Mouse (Mus musculus) spleen, embryonic (tissue): ENCODE measurements around the gene Decr2.

Experiments used
- CTCF ChIA-PET: fragments of 350-600 bp; sonication (Branson Sonifier 250); formaldehyde crosslinking; loops from one replicate; lab custom pipeline; 2022; lab: Charles Lee

The Decr2 gene

GRCm38 (mm10) chr17:26114061-26114460, 23.9 kb upstream of the Decr2 start:
- CTCF ChIA-PET: interaction anchor here (0.6 to 1.1 kb wide), 2 partner anchors 22 to 138 kb away, joined by 3 to 8 read pairs; no protein-coding TSS in a partner anchor

- CTCF ChIA-PET: interaction anchor here (1.1 kb wide), 1 partner anchor 139 kb away, joined by 8 read pairs; no protein-coding TSS in a partner anchor
These were observed 23.2 kb upstream of the Decr2 start, which contains the start of gene Tmem8 for GRCm38 (mm10) chr17:26113181-26113948. Gene Tmem8 (plus strand): TSS chr17:26113299.

- CTCF ChIA-PET: interaction anchor here (0.7 kb wide), 1 partner anchor 13 kb away, joined by 3 read pairs; no protein-coding TSS in a partner anchor
These were observed 22.6 kb upstream of the Decr2 start for GRCm38 (mm10) chr17:26112751-26113150.

- CTCF ChIA-PET: no interaction called here
These were observed 21.6 kb upstream of the Decr2 start for GRCm38 (mm10) chr17:26111722-26112121.

GRCm38 (mm10) chr17:26111024-26111423, 20.9 kb upstream of the Decr2 start:
- CTCF ChIA-PET: interaction anchor here (0.7 kb wide), 1 partner anchor 545 kb away, joined by 4 read pairs; no protein-coding TSS in a partner anchor

DNA sequence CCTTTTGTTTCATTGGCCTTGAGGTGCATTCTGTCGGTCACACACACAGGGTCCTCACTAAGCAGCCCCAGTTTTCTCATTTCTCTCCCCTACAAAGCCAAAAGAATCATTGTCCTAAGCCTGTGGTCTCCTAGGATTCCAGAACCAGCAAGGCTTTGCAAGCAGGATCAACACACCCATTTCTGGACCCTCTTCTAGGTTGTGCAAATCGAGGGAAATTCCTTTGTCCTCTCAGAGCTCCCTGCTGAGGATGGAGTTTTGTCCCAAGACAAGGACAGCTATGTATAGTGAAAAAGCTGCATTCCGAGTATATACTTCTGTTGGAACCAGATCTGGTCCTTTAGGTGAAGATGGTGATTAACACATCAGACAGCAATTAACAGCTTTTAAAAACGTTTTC, 20.0 kb upstream of the Decr2 start:
- CTCF ChIA-PET: no interaction called here

- CTCF ChIA-PET: interaction anchor here (0.8 kb wide), 1 partner anchor 257 kb away, joined by 8 read pairs; no protein-coding TSS in a partner anchor
These were observed 15.5 kb upstream of the Decr2 start for GRCm38 (mm10) chr17:26105619-26106018.

DNA sequence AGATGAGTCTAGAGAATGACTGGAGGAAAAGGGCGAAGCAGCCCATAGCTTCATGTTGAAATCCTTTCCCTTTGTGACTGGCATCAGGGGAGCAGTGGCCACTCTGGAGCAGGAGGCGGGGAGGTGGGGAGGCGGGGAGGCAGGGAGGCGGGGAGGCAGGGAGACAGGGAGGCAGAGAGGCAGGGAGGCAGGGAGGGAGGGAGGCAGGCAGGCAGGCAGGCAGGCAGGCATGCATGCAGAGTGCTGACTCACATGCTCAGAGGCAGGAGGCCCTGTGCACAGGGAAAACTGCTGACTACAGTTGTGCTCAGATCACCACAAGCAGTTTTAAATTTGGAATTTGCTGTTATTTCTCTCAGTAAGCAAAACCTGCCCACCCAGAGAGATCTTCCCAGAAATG, 11.3 kb upstream of the Decr2 start:
- CTCF ChIA-PET: interaction anchor here (0.6 to 0.7 kb wide), 2 partner anchors 132 to 1551 kb away, joined by 3 to 4 read pairs; no protein-coding TSS in a partner anchor

DNA sequence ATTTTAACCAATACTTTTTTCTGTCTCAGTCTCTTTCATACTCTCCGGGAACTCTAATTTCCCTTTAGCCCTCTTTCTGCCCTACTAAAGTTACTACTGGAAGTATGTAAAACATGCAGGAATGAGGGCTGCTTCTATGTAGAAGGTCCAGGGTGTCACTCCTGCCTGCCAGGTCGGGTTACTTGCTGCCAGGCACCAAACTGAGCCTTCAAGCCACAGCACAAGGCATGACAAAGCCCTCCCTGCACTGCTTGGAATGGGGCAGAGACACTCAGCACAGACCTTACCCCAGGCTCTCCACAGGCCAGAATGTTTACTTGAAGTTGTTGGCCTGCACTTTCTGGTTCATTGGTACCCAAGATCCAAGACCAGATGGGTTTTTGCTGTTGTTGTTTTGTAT, 10.0 kb upstream of the Decr2 start:
- CTCF ChIA-PET: no interaction called here

DNA sequence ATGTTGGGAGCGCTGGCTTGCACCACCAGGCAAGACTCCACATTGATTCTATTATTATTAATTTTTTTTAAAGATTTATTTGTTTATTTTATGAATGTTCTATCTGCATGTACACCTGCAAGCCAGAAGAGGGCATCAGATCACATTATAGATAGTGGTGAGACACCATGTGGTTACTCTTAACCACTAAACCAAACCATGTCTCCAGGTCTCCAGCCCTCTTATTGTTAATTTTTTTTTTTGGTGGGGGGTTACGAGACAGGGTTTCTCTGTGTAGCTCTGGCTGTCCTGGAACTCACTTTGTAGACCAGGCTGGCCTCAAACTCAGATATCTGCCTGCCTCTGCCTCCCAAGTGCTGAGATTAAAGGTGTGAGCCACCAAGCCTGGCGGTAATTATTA, 9.2 kb upstream of the Decr2 start:
- CTCF ChIA-PET: interaction anchor here (0.6 kb wide), 2 partner anchors 13 to 21 kb away, joined by 3 read pairs; no protein-coding TSS in a partner anchor

DNA sequence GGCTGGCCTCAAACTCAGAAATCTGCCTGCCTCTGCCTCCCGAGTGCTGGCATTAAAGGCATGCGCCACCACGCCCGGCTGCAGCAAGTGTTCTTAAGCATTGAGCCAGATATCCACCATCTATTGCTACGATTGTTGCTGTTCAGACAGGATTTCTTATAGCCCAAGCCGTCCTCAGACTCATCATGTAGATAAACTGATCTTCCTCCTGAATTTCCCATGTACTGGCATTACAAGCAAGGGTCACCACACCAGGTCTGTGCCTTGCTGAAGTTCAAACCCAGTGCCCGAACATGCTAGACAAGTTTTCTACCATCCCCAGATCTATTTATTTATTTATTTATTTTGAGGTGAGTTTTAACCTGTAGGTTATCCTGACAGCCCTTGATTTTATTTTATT, 8.3 kb upstream of the Decr2 start:
- CTCF ChIA-PET: interaction anchor here (0.6 kb wide), 1 partner anchor 22 kb away, joined by 3 read pairs; no protein-coding TSS in a partner anchor

- CTCF ChIA-PET: interaction anchor here (0.8 kb wide), 1 partner anchor 231 kb away, joined by 3 read pairs; no protein-coding TSS in a partner anchor
These were observed 5.1 kb upstream of the Decr2 start, which contains the start of gene Nme4 for GRCm38 (mm10) chr17:26095121-26095740. Gene Nme4 (minus strand): TSS chr17:26095602.

DNA sequence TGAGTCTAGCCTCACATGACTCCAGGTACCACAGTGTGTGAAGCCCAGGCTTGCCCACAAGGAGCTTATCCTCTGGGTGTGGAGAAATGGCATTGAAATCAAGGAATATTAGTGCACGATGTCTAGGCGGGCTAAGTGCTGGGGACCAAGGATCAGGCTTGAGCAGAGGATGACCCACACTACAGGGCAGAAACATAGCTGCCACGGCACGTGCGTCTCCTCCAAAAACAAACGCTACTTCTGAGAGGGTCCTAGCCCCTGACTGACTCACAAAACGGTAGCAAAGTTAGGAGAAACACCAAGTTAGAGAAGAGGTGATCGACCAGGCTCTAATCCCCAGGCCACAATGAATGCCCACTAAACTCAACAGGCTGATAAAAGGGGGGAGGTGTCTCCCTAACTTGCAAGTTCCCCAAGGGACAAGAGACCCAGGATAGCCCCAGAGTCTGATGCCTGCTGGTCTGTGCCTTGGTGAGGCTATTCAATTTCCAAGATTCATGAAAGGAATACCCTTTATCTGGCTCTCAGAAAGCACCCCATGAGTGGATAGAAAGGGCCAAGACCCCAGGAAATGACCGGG, 4.5 kb upstream of the Decr2 start:
- CTCF ChIA-PET: interaction anchor here (0.6 kb wide), 2 partner anchors 10 to 574 kb away, joined by 7 to 9 read pairs; no protein-coding TSS in a partner anchor

DNA sequence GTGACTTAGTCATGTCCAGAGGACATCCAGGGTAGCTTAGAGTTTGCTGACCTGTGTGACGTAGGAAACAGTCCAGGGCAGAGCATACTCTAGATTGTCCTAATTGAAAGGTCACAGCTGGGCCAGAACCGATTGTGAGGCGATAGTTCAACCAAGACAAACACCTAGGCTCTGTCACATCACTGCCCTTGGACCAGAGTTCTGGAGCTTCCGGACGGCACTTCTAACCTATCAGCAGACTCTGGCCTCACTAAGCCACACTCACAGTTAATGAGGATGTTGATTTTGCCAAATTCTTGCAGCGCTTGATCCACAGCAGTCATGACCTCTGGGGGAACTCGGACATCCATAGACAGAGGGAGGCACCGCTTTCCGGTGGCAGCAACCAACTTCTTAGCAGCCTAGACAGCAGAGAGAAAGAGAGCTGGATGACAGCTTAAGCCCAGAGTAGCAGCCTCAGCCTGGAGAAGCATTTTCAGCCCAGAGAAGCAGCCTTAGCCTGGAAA, 3.0 kb downstream of the Decr2 start:
- CTCF ChIA-PET: interaction anchor here (0.6 kb wide), 1 partner anchor 11 kb away, joined by 3 read pairs; no protein-coding TSS in a partner anchor

- CTCF ChIA-PET: no interaction called here
These were observed 9.3 kb downstream of the Decr2 start for GRCm38 (mm10) chr17:26080867-26081266.

- CTCF ChIA-PET: no interaction called here
These were observed 11.3 kb downstream of the Decr2 start for GRCm38 (mm10) chr17:26078851-26079250.

DNA sequence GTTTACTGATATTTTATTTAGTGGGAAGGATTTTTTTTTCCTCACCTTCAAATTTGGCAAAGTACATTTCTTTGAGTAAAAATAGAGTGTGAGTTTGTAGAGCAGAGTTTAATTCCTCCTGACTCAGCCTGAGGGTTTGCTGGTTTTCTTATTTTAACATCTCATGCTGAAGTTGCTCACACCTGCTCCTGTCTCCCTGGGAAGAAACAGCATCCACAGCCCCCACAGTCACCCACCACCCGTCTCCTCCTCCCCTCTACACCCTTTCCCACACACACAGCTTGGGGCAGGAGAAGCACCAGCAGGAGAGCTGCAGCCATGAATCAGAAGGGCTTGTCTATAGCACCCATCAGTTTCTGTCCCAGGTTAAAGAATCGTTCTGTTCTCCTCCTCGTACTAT, 14.9 kb downstream of the Decr2 start:
- CTCF ChIA-PET: no interaction called here

DNA sequence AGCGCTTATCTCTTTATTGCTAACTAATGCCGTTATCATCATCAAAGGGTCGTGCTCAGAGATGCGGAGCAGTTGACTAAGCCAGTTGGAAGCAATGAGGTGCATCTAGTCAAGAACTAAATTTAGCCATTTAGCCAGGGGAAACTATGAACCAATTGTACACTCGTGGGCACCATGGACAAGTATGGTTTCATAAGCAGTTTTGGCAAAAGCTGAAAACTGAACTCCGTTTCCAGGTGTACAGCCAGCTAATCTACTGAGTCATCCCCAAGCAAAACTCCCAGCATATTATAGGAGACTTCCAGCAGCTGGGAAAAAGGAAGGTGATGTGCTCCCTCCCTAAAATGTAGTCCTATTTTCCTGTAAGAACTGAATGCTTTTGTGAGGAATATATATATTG, 20.0 kb downstream of the Decr2 start:
- CTCF ChIA-PET: no interaction called here

- CTCF ChIA-PET: interaction anchor here (0.7 kb wide), 1 partner anchor 56 kb away, joined by 9 read pairs; no protein-coding TSS in a partner anchor
These were observed 21.1 kb downstream of the Decr2 start, which contains the start of gene Rab11fip3 for GRCm38 (mm10) chr17:26068831-26069739. Gene Rab11fip3 (minus strand): TSS chr17:26069555.
